Mouse (Mus musculus) liver, embryonic 12.5 days (tissue): ENCODE measurements around the gene H2al1e. TPM values are rescaled to one million over a fixed set of nuclear protein-coding genes. Genes with fewer than 3 reads are reported as not detected.
"Not testable (repeated sequence)": the region's sequence is repeated elsewhere in the genome, so short reads cannot be mapped to it uniquely, and the experiment has no call there.

ENCODE experiments used
- ATAC-seq: fragments of 200-750 bp; cut with Nextera tagmentation; 2 replicates; pipeline ENCODE4 v1.8.0; 2017; ENCODE audit warnings: moderate number of reproducible peaks, mild to moderate bottlenecking, moderate library complexity
- H3K27ac ChIP-seq: fragments of 300-500 bp; sonication (generic); 2 replicates; pipeline ENCODE4 v1.5.1; 2016; ENCODE audit warnings: mild to moderate bottlenecking
- H3K27me3 ChIP-seq: fragments of 300-500 bp; sonication (generic); replicated peaks from 2 replicates; pipeline ENCODE4 v1.6.1; 2016; ENCODE audit warnings: mild to moderate bottlenecking, moderate library complexity
- H3K36me3 ChIP-seq: fragments of 300-500 bp; sonication (generic); 2 replicates; pipeline ENCODE4 v1.6.1; 2016; ENCODE audit warnings: mild to moderate bottlenecking, moderate library complexity
- H3K4me1 ChIP-seq: fragments of 300-500 bp; sonication (generic); 2 replicates; pipeline ENCODE4 v1.6.1; 2016
- H3K4me2 ChIP-seq: fragments of 300-500 bp; sonication (generic); 2 replicates; pipeline ENCODE4 v1.6.1; 2016; ENCODE audit warnings: mild to moderate bottlenecking, moderate library complexity
- H3K4me3 ChIP-seq: fragments of 300-500 bp; sonication (generic); 2 replicates; pipeline ENCODE4 v1.5.1; 2016; ENCODE audit warnings: mild to moderate bottlenecking, moderate library complexity
- H3K9ac ChIP-seq: fragments of 300-500 bp; sonication (generic); 2 replicates; pipeline ENCODE4 v1.6.1; 2016; ENCODE audit warnings: mild to moderate bottlenecking, moderate library complexity
- H3K9me3 ChIP-seq: fragments of 300-500 bp; sonication (generic); replicated peaks from 2 replicates; pipeline ENCODE4 v1.6.1; 2016; ENCODE audit warnings: mild to moderate bottlenecking, moderate library complexity
- WGBS: fragments of 180-500 bp; shearing (Covaris S2); methylation state at CpG from one replicate; pipeline ENCODE4 v1.1.7; 2016; ENCODE audit not compliant: insufficient replicate concordance; 5-methylcytosine and 5-hydroxymethylcytosine counted together
- polyA plus RNA-seq: library from polyadenylated mRNA; unstranded; fragments of >200 nt; fragmentation: Nextera tagmentation; extraction: Ambion mirVana; gene quantifications from 2 replicates; pipeline ENCODE4 v1.2.1, GENCODE M21; 2016

The H2al1e gene
- polyA plus RNA-seq, 1 experiment from 2014 or later = not detected

GRCm38 (mm10) chrX:11314858-11315257 is 3.1 kb downstream of the H2al1e start, which contains the start of gene H2al1f:
Gene H2al1f, plus strand, starts transcription at chrX:11315158.
- not testable (repeated sequence) for H3K9me3 ChIP-seq, H3K36me3 ChIP-seq, H3K4me3 ChIP-seq, ATAC-seq, H3K4me2 ChIP-seq, H3K27ac ChIP-seq, H3K9ac ChIP-seq, H3K27me3 ChIP-seq, H3K4me1 ChIP-seq
- no CpG with 5 or more reads among the region's 6 CpGs for WGBS

- not testable (repeated sequence) for ATAC-seq
- WGBS = no CpG with 5 or more reads among the region's 3 CpGs
Measured at GRCm38 (mm10) chrX:11317956-11318355, 6.2 kb downstream of the H2al1e start, which contains the start of gene H2al1g. Gene H2al1g, plus strand, starts transcription at chrX:11318256.

GRCm38 (mm10) chrX:11321192-11321591 is 9.5 kb downstream of the H2al1e start, which contains the start of gene H2al1h:
Gene H2al1h, plus strand, starts transcription at chrX:11321492.
- not testable (repeated sequence) for H3K4me3 ChIP-seq, H3K27ac ChIP-seq, ATAC-seq, H3K9ac ChIP-seq, H3K9me3 ChIP-seq, H3K4me1 ChIP-seq, H3K4me2 ChIP-seq, H3K27me3 ChIP-seq, H3K36me3 ChIP-seq
- no CpG with 5 or more reads among the region's 6 CpGs for WGBS

More at GRCm38 (mm10) chrX:11317956-11318355, 6.2 kb downstream of the H2al1e start, which contains the start of gene H2al1g:
- H3K36me3 ChIP-seq, H3K4me2 ChIP-seq, H3K27ac ChIP-seq, H3K4me3 ChIP-seq, H3K9ac ChIP-seq, H3K4me1 ChIP-seq, H3K9me3 ChIP-seq, H3K27me3 ChIP-seq: not testable (repeated sequence)

GRCm38 (mm10) chrX:11324359-11324758 is 12.6 kb downstream of the H2al1e start, which contains the start of gene H2al1i:
Gene H2al1i, plus strand, starts transcription at chrX:11324659.
- WGBS = 86% methylated on average over 1 of the region's 5 CpGs
- H3K4me2 ChIP-seq, ATAC-seq, H3K9me3 ChIP-seq, H3K4me3 ChIP-seq, H3K36me3 ChIP-seq, H3K27me3 ChIP-seq, H3K4me1 ChIP-seq, H3K9ac ChIP-seq, H3K27ac ChIP-seq: not testable (repeated sequence)

GRCm38 (mm10) chrX:11327522-11327921 is 15.8 kb downstream of the H2al1e start, which contains the start of gene H2al1j:
Gene H2al1j, plus strand, starts transcription at chrX:11327822.
- not testable (repeated sequence) for H3K4me3 ChIP-seq, H3K27ac ChIP-seq, ATAC-seq, H3K4me1 ChIP-seq, H3K36me3 ChIP-seq, H3K9ac ChIP-seq, H3K4me2 ChIP-seq, H3K27me3 ChIP-seq, H3K9me3 ChIP-seq
- 70% methylated on average over 2 of the region's 2 CpGs for WGBS

- H3K9me3 ChIP-seq = no peaks in the 10 kb centered on the region
- H3K4me3 ChIP-seq = no peak overlapping the region
- no peaks in the 10 kb centered on the region for H3K4me1 ChIP-seq
- H3K27ac ChIP-seq = no peak overlapping the region
- H3K4me2 ChIP-seq = no peak overlapping the region
- H3K9ac ChIP-seq = no peak overlapping the region
- H3K27me3 ChIP-seq = no peaks in the 10 kb centered on the region
- no peaks in the 10 kb centered on the region for H3K36me3 ChIP-seq
- 72% methylated on average over 9 of the region's 9 CpGs for WGBS
- ATAC-seq = no peak
Measured at GRCm38 (mm10) chrX:11345762-11346161, 34.0 kb downstream of the H2al1e start.

GRCm38 (mm10) chrX:11346756-11347155 is 35.0 kb downstream of the H2al1e start:
- Histone ChIP-seq H3K9me3 (no peaks in the 10 kb centered on the region), H3K27me3 (no peaks in the 10 kb centered on the region), H3K27ac (no peak overlapping the region), H3K36me3 (no peaks in the 10 kb centered on the region), H3K4me1 (no peaks in the 10 kb centered on the region), H3K4me2 (no peak overlapping the region), H3K9ac (no peak overlapping the region), H3K4me3 (no peak overlapping the region)
- no peak for ATAC-seq
- WGBS = 67% methylated on average over 3 of the region's 3 CpGs

GRCm38 (mm10) chrX:11360823-11361222 is 49.1 kb downstream of the H2al1e start:
- Histone ChIP-seq H3K4me2 (no peak overlapping the region), H3K9ac (no peak overlapping the region), H3K4me1 (no peaks in the 10 kb centered on the region), H3K9me3 (no peaks in the 10 kb centered on the region), H3K36me3 (no peaks in the 10 kb centered on the region), H3K27ac (no peak overlapping the region), H3K27me3 (no peaks in the 10 kb centered on the region), H3K4me3 (no peak overlapping the region)
- ATAC-seq = no peak
- 41% methylated on average over 6 of the region's 6 CpGs for WGBS

GRCm38 (mm10) chrX:11361261-11361660 is 49.5 kb downstream of the H2al1e start:
- H3K4me3 ChIP-seq = no peak overlapping the region

More at GRCm38 (mm10) chrX:11361261-11361660, 49.5 kb downstream of the H2al1e start:
- ATAC-seq = no peak
- Histone ChIP-seq H3K4me2 (no peak overlapping the region), H3K9me3 (no peaks in the 10 kb centered on the region), H3K27me3 (no peaks in the 10 kb centered on the region), H3K27ac (no peak overlapping the region), H3K4me1 (no peaks in the 10 kb centered on the region), H3K36me3 (no peaks in the 10 kb centered on the region), H3K9ac (no peak overlapping the region)
- WGBS = 27% methylated on average over 2 of the region's 2 CpGs

Other genes with a start within 250 kb of the H2al1e start
- not detected in 2 replicates for gene H2al1a, start 12.7 kb upstream of the H2al1e start, polyA plus RNA-seq
- gene H2al1b, start 9.5 kb upstream of the H2al1e start, polyA plus RNA-seq = not detected in 2 replicates
- gene H2al1c, start 6.3 kb upstream of the H2al1e start, polyA plus RNA-seq = not detected in 2 replicates
- not detected in 2 replicates for gene H2al1d, start 3.1 kb upstream of the H2al1e start, polyA plus RNA-seq
- not detected in 2 replicates for gene H2al1f, start 3.2 kb downstream of the H2al1e start, polyA plus RNA-seq
- gene H2al1g, start 6.3 kb downstream of the H2al1e start, polyA plus RNA-seq = not detected in 2 replicates
- gene H2al1h, start 9.6 kb downstream of the H2al1e start, polyA plus RNA-seq = not detected in 2 replicates
- gene H2al1i, start 12.7 kb downstream of the H2al1e start, polyA plus RNA-seq = not detected in 2 replicates
- not detected in 2 replicates for gene H2al1j, start 15.9 kb downstream of the H2al1e start, polyA plus RNA-seq